Mouse (Mus musculus): Measurements from ENCODE around the gene Dnal4. TPM values are rescaled to one million over a fixed set of nuclear protein-coding genes. Genes with fewer than 3 reads are reported as not detected.

The Dnal4 gene
- polyA plus RNA-seq, 1 experiment from 2014 or later: 51.2 TPM

- H3K4me1 ChIP-seq (ENCODE audit: control insufficient read depth, insufficient read depth, low read length): peaks cover 12% of the 10 kb centered on the region
- ATAC-seq (ENCODE audit: insufficient read depth, low FRiP score): no peak
- peak overlapping the region; percentile 94 for H3K9ac ChIP-seq (ENCODE audit: low read length)
- H3K36me3 ChIP-seq (ENCODE audit: control insufficient read depth, insufficient read depth, low read length): peaks cover 12% of the 10 kb centered on the region; the same call in 1 of the 2 replicates
- WGBS: 56% methylated on average over 3 of the region's 3 CpGs
- no peak overlapping the region for H3K27ac ChIP-seq (ENCODE audit: low read length)
- no peaks in the 10 kb centered on the region for H3K9me3 ChIP-seq (replicated peaks; ENCODE audit: control insufficient read depth, low read length)
- peak overlapping the region; percentile 95 for H3K4me3 ChIP-seq (replicated peaks; ENCODE audit: low read length)
- no peaks in the 10 kb centered on the region for H3K27me3 ChIP-seq (ENCODE audit: control insufficient read depth, insufficient read depth, low read length)
- H3K4me2 ChIP-seq (ENCODE audit: low read depth, low read length): peak overlapping the region; percentile 87
These were observed 36.9 kb downstream of the Dnal4 start for GRCm38 (mm10) chr15:79740739-79741138.

DNA sequence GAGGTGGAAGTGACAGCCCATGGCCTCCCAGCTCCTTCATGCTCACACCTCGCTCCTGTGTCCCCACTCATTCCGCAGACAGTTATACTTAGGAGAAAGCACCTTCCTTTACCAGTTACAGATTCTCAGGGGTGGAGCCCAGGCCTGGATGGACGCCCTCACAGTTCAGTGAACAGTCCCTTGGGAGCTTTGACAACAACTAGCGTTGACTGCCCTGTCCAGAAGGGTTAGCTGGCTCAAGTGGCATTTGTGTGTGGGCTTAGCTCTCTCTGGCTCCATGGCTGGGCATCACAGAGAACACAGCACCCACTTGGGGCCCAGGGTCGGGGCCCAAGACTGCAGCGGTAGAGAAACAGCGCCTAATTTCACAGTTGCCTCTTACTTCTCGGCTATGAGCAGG is 43.3 kb downstream of the Dnal4 start:
- H3K27me3 ChIP-seq (ENCODE audit: control insufficient read depth, insufficient read depth, low read length): no peaks in the 10 kb centered on the region
- no peak overlapping the region for H3K4me2 ChIP-seq (ENCODE audit: low read depth, low read length)
- H3K9me3 ChIP-seq (replicated peaks; ENCODE audit: control insufficient read depth, low read length): no peaks in the 10 kb centered on the region
- no peaks in the 10 kb centered on the region; the same call in 1 of the 2 replicates for H3K4me1 ChIP-seq (ENCODE audit: control insufficient read depth, insufficient read depth, low read length)
- WGBS: 87% methylated on average over 8 of the region's 8 CpGs
- ATAC-seq (ENCODE audit: insufficient read depth, low FRiP score): no peak
- no peak overlapping the region for H3K27ac ChIP-seq (ENCODE audit: low read length)
- H3K4me3 ChIP-seq (replicated peaks; ENCODE audit: low read length): no peak overlapping the region
- peaks cover 14% of the 10 kb centered on the region for H3K36me3 ChIP-seq (ENCODE audit: control insufficient read depth, insufficient read depth, low read length)
- no peak overlapping the region for H3K9ac ChIP-seq (ENCODE audit: low read length)

DNA sequence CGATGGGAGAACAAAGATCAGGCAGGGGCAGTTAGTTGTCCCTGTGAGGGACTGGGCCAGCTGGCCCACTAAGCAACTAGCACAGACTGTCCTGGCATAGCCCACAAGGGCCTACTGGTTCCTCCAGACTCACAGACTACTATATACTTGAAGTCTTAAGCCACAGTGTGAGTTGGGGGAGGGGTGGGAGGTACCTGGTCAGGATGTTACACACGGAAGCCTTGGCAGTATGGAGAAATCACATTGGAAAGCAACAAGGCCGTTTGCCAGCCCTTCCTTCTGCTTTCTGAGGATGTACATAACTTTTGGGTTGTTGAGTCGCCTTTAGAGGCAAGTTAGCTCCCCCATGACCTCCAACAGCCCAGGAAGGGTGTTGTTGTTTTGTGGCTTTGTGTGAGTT is 44.0 kb downstream of the Dnal4 start:
- ATAC-seq (ENCODE audit: insufficient read depth, low FRiP score): no peak
- WGBS: 64% methylated on average over 4 of the region's 4 CpGs
- peaks cover 8% of the 10 kb centered on the region for H3K36me3 ChIP-seq (ENCODE audit: control insufficient read depth, insufficient read depth, low read length)

GRCm38 (mm10) chr15:79733192-79733591 is 44.5 kb downstream of the Dnal4 start:
- H3K4me2 ChIP-seq (ENCODE audit: low read depth, low read length): no peak overlapping the region
- H3K4me1 ChIP-seq (ENCODE audit: control insufficient read depth, insufficient read depth, low read length): no peaks in the 10 kb centered on the region
- ATAC-seq (ENCODE audit: insufficient read depth, low FRiP score): no peak
- no peak overlapping the region for H3K27ac ChIP-seq (ENCODE audit: low read length)
- peaks cover 4% of the 10 kb centered on the region for H3K36me3 ChIP-seq (ENCODE audit: control insufficient read depth, insufficient read depth, low read length)
- H3K9me3 ChIP-seq (replicated peaks; ENCODE audit: control insufficient read depth, low read length): no peaks in the 10 kb centered on the region
- H3K9ac ChIP-seq (ENCODE audit: low read length): no peak overlapping the region
- no peak overlapping the region for H3K4me3 ChIP-seq (replicated peaks; ENCODE audit: low read length)
- H3K27me3 ChIP-seq (ENCODE audit: control insufficient read depth, insufficient read depth, low read length): no peaks in the 10 kb centered on the region
- 95% methylated on average over 8 of the region's 8 CpGs for WGBS

More for the DNA sequence above, 44.0 kb downstream of the Dnal4 start:
- Histone ChIP-seq H3K27me3 (ENCODE audit: control insufficient read depth, insufficient read depth, low read length) (no peaks in the 10 kb centered on the region), H3K27ac (ENCODE audit: low read length) (no peak overlapping the region), H3K4me3 (replicated peaks; ENCODE audit: low read length) (no peak overlapping the region), H3K9me3 (replicated peaks; ENCODE audit: control insufficient read depth, low read length) (no peaks in the 10 kb centered on the region), H3K4me1 (ENCODE audit: control insufficient read depth, insufficient read depth, low read length) (no peaks in the 10 kb centered on the region), H3K4me2 (ENCODE audit: low read depth, low read length) (no peak overlapping the region), H3K9ac (ENCODE audit: low read length) (no peak overlapping the region)

GRCm38 (mm10) chr15:79731554-79731953 is 46.1 kb downstream of the Dnal4 start:
- ATAC-seq (ENCODE audit: insufficient read depth, low FRiP score): no peak
- no peaks in the 10 kb centered on the region for H3K27me3 ChIP-seq (ENCODE audit: control insufficient read depth, insufficient read depth, low read length)
- H3K9me3 ChIP-seq (replicated peaks; ENCODE audit: control insufficient read depth, low read length): no peaks in the 10 kb centered on the region
- WGBS: 84% methylated on average over 7 of the region's 7 CpGs
- no peaks in the 10 kb centered on the region for H3K4me1 ChIP-seq (ENCODE audit: control insufficient read depth, insufficient read depth, low read length)
- no peak overlapping the region for H3K27ac ChIP-seq (ENCODE audit: low read length)
- H3K9ac ChIP-seq (ENCODE audit: low read length): no peak overlapping the region
- no peak overlapping the region for H3K4me2 ChIP-seq (ENCODE audit: low read depth, low read length)
- no peak overlapping the region for H3K4me3 ChIP-seq (replicated peaks; ENCODE audit: low read length)
- H3K36me3 ChIP-seq (ENCODE audit: control insufficient read depth, insufficient read depth, low read length): peaks cover 5% of the 10 kb centered on the region

DNA sequence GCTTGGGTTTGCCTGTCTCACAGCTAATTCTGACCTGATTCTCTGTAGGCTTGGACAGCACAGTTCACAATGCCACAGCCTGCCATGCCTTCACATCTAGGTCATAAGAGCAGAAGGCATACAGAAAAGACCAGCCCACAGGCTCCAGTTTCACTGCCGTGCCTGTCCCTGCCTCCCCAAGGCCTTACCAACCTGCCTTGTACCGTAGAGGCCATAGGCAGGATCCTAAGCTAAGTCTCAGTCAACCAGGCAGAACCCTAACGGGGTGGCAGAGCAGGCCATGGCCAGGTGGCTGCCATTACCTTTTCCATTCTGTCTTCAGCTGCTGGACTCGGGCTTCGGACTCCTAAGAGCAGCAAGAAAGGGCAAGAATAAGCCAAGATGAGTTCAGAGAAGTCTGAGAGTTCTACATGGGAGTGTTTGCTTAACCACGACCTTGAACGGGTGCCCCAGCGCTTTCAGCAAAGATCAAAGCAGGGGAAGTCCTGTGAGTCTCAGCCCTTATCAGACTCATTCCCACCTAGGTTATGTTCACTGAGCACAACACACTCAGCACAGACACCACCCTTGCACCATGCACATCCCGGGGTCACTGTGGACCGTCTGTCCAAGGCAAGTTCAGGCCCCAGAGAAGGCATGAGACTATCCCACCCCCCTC is 48.8 kb downstream of the Dnal4 start:
- Histone ChIP-seq H3K9me3 (replicated peaks; ENCODE audit: control insufficient read depth, low read length) (no peaks in the 10 kb centered on the region), H3K36me3 (ENCODE audit: control insufficient read depth, insufficient read depth, low read length) (peaks cover 7% of the 10 kb centered on the region), H3K4me3 (replicated peaks; ENCODE audit: low read length) (no peak overlapping the region), H3K4me2 (ENCODE audit: low read depth, low read length) (no peak overlapping the region), H3K9ac (ENCODE audit: low read length) (no peak overlapping the region), H3K27me3 (ENCODE audit: control insufficient read depth, insufficient read depth, low read length) (no peaks in the 10 kb centered on the region), H3K27ac (ENCODE audit: low read length) (no peak overlapping the region), H3K4me1 (ENCODE audit: control insufficient read depth, insufficient read depth, low read length) (no peaks in the 10 kb centered on the region)
- 71% methylated on average over 10 of the region's 10 CpGs for WGBS
- ATAC-seq (ENCODE audit: insufficient read depth, low FRiP score): no peak

GRCm38 (mm10) chr15:79728311-79728710 is 49.3 kb downstream of the Dnal4 start:
- peaks cover 7% of the 10 kb centered on the region for H3K36me3 ChIP-seq (ENCODE audit: control insufficient read depth, insufficient read depth, low read length)
- no peak overlapping the region for H3K4me3 ChIP-seq (replicated peaks; ENCODE audit: low read length)
- no peak for ATAC-seq (ENCODE audit: insufficient read depth, low FRiP score)
- H3K9ac ChIP-seq (ENCODE audit: low read length): no peak overlapping the region
- no peaks in the 10 kb centered on the region for H3K27me3 ChIP-seq (ENCODE audit: control insufficient read depth, insufficient read depth, low read length)
- H3K9me3 ChIP-seq (replicated peaks; ENCODE audit: control insufficient read depth, low read length): no peaks in the 10 kb centered on the region
- 80% methylated on average over 5 of the region's 5 CpGs for WGBS
- no peak overlapping the region for H3K27ac ChIP-seq (ENCODE audit: low read length)
- H3K4me2 ChIP-seq (ENCODE audit: low read depth, low read length): no peak overlapping the region
- H3K4me1 ChIP-seq (ENCODE audit: control insufficient read depth, insufficient read depth, low read length): no peaks in the 10 kb centered on the region

DNA sequence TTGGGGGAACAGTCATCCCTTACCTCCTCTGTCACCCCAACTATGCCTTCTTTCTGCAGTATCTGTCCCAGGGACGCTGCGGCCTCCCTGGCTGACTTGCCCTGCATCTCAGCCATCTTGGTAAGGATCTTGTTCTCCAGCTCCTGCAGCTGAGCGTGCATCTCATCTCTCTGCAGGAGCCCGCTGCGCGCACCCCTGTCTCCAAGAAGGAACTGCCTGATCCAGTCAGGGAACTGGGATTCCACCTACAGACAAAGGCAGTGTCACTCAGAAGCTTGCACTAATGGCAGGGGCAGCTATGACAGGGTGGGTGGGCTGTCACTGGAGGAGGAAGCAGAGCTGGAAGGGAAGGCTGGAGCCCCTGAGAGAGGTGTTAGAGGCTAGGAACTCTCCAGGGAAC is 49.8 kb downstream of the Dnal4 start:
- Histone ChIP-seq H3K9me3 (replicated peaks; ENCODE audit: control insufficient read depth, low read length) (no peaks in the 10 kb centered on the region), H3K4me2 (ENCODE audit: low read depth, low read length) (no peak overlapping the region), H3K4me1 (ENCODE audit: control insufficient read depth, insufficient read depth, low read length) (no peaks in the 10 kb centered on the region), H3K27ac (ENCODE audit: low read length) (no peak overlapping the region), H3K27me3 (ENCODE audit: control insufficient read depth, insufficient read depth, low read length) (no peaks in the 10 kb centered on the region), H3K36me3 (ENCODE audit: control insufficient read depth, insufficient read depth, low read length) (peaks cover 7% of the 10 kb centered on the region), H3K4me3 (replicated peaks; ENCODE audit: low read length) (no peak overlapping the region), H3K9ac (ENCODE audit: low read length) (no peak overlapping the region)
- no peak for ATAC-seq (ENCODE audit: insufficient read depth, low FRiP score)
- 91% methylated on average over 6 of the region's 6 CpGs for WGBS

GRCm38 (mm10) chr15:79725190-79725789 is 52.4 kb downstream of the Dnal4 start:
- no peak overlapping the region for H3K27ac ChIP-seq (ENCODE audit: low read length)
- no peaks in the 10 kb centered on the region for H3K27me3 ChIP-seq (ENCODE audit: control insufficient read depth, insufficient read depth, low read length)
- ATAC-seq (ENCODE audit: insufficient read depth, low FRiP score): no peak
- H3K4me2 ChIP-seq (ENCODE audit: low read depth, low read length): no peak overlapping the region
- no peak overlapping the region for H3K9ac ChIP-seq (ENCODE audit: low read length)
- WGBS: 87% methylated on average over 11 of the region's 11 CpGs
- no peaks in the 10 kb centered on the region for H3K4me1 ChIP-seq (ENCODE audit: control insufficient read depth, insufficient read depth, low read length)
- peaks cover 7% of the 10 kb centered on the region for H3K36me3 ChIP-seq (ENCODE audit: control insufficient read depth, insufficient read depth, low read length)
- H3K4me3 ChIP-seq (replicated peaks; ENCODE audit: low read length): no peak overlapping the region
- H3K9me3 ChIP-seq (replicated peaks; ENCODE audit: control insufficient read depth, low read length): no peaks in the 10 kb centered on the region

All from stomach, embryonic 16.5 days (tissue).